Mouse (Mus musculus) layer of hippocampus, adult 9-11 months (tissue): ENCODE measurements around the gene Styk1.

Experiments used
- DNase-seq: peaks from one replicate; pipeline ENCODE4 v3.0.0; 2022

Styk1 gene

GRCm38 (mm10) chr6:131353352-131353919 lies at the start of gene Styk1:
Styk1 (minus strand) TSS chr6:131353597.
- peak; percentile 72 for DNase-seq

GRCm38 (mm10) chr6:131403036-131403435 lies 49.6 kb upstream of the Styk1 start:
- no peak for DNase-seq

GRCm38 (mm10) chr6:131402606-131403005 lies 49.2 kb upstream of the Styk1 start:
- DNase-seq: peak; percentile 14

- no peak for DNase-seq
These were observed 47.9 kb upstream of the Styk1 start for GRCm38 (mm10) chr6:131401259-131401658.

DNA sequence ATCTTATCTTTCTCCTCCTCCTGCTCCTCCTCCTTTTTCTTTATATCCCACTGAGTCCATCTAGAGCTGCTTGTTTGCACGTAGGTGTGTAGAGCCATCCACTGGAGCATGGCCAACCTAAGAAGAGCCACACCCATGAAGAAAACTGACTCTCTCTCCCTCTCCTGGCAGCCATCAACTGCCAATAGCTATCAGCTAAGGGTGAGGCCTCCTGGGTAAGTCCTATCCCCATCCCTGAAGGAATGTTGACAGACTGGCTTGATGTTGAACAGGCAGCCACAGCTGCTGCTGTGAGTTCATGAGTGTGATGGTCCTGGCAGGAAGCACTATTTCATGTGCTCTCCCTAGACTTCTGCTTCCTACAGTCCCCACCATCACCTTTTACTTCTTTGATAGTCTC lies 43.3 kb upstream of the Styk1 start:
- no peak for DNase-seq

GRCm38 (mm10) chr6:131393873-131394660 lies 40.7 kb upstream of the Styk1 start:
- DNase-seq: no peak

- peak; percentile 88 for DNase-seq
These were observed 34.9 kb upstream of the Styk1 start, which contains the start of gene Ybx3 for GRCm38 (mm10) chr6:131388040-131389021. Ybx3 (minus strand) TSS chr6:131388476.

- peak; percentile 81 for DNase-seq
These were observed 34.0 kb upstream of the Styk1 start for GRCm38 (mm10) chr6:131387221-131388039.

DNA sequence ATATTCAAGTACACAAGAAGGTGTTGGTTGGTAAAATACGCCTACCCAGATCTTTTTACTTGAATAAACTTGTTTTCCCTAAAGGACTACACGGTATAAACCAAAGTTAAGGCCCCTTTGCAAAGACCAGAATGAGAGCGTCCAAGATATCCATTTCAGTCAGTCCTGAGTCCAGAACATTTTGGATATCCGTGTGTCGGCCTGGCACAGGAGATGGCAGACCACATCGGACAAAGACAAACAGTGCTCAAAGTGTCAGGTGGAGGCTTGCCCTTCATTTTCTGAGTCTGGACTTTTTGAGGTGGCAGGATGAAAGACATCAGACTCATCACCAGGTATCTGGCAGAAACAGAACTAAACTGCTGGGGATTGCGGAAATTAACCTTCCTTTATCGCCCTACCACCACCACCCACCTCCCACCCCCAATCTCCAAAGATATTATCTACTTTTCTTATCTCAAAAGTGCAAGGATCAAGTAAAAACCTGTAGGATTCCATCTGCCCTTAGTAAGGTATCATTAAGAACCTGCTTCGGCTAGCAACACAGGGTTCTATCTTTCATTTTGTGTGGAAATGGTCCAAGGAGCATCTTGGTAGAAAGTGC lies 33.1 kb upstream of the Styk1 start:
- DNase-seq: no peak

GRCm38 (mm10) chr6:131385469-131385868 lies 32.1 kb upstream of the Styk1 start:
- DNase-seq: no peak

DNA sequence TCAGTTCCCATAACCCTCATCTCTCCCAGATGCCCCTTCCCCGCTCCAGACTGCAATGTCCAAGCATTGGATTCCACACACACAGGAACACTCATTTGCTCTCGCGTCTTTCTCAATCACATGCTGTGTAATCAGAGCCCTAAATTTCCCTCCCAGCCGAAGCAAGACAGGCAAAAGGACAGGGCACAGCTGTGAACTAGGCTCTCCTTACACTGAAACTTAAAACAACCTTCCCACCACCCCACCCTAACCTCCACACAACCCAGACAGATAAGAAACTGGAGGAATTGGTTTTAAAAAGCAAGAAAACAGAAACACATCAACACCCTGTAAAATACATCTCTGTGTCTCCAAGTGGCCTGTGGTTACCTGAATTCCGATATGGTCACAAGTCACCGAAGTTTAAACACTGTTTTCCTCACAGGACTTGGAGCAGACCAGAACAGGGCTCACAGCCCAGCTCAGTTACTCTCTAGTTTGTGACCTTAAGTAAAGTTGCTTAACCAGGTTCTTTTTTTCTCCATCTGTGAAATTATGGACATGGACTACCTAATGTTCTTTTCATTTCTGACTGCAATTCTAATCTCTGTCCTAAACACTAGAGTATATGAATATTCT lies 30.4 kb upstream of the Styk1 start:
- DNase-seq: no peak

DNA sequence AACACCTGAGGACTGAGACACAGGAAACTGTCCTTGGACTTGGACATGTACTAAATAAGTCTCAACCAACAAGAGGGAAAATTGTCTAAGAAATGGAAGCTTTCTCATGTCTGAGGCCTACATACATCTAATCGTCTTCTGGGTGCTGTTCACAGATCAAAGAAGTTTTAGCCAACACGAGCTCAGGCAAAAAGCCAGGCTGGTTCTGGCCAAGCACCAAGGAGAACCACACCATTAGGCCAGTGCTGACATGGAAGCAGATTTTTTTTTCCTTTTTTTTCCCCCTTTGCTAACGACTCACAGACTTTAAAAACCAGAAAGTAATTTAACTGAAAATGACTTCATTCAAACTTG lies 29.6 kb upstream of the Styk1 start:
- DNase-seq: no peak

DNA sequence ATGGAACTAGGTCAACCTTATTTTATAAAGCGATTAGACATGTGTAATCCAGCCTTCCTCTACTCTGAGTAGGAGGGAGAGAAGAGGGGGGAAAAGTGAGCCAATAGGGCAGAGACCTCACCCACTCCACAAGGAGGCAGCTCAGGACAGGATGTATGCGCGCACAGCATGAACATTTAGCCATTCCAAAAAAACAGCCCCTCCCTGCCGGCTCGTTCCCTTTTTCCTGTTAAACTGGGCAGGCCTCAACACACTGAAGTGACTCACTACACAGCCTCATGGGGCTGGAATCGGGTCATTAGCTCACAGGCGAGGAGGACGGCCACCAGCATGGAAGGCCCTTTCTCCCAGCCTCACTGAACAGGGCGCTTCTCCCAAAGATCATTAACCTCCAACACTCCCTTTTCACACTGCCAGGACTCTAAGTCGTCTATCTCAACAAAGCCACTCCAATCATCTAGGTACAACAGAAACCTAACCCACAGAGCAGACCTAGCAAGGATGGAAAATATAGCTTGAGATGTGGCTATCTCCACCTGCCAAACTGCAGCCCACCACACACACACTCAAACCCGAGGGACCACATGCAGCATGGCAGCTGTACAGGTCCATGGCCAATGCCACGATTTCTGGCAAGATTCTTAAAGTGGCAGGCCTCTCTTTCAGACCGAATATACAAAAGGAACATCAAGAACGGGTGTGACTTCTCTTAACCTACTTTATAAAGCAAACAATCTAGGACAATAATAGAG lies 29.0 kb upstream of the Styk1 start:
- no peak for DNase-seq

DNA sequence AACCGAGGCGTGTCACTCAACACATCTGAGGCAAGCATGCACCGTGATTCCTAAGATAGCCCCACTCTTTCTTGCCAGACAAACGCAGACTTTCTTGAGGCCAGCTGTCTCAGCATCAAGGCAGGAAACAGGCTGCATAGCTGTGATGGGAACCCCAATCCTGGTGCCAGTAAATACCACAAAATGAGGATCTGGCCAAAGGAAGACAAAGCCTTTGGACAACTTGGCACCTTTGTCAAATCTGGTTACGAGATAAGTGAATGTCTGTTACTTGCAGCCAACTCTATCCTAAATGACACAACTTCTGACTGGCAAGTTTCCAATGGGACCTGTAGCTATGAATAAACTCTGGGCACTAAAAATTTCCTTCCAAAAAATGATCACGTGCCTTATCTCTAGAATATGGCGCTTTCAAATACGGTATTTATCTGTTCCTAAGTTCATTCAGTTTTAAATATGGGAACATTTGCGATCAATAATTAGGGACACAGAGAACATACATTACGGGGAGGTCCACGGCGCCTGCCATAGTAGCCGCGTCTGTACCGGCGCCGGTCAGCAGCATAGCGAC lies 25.5 kb upstream of the Styk1 start:
- DNase-seq: no peak

- DNase-seq: no peak
These were observed 24.0 kb upstream of the Styk1 start for GRCm38 (mm10) chr6:131377378-131377777.

DNA sequence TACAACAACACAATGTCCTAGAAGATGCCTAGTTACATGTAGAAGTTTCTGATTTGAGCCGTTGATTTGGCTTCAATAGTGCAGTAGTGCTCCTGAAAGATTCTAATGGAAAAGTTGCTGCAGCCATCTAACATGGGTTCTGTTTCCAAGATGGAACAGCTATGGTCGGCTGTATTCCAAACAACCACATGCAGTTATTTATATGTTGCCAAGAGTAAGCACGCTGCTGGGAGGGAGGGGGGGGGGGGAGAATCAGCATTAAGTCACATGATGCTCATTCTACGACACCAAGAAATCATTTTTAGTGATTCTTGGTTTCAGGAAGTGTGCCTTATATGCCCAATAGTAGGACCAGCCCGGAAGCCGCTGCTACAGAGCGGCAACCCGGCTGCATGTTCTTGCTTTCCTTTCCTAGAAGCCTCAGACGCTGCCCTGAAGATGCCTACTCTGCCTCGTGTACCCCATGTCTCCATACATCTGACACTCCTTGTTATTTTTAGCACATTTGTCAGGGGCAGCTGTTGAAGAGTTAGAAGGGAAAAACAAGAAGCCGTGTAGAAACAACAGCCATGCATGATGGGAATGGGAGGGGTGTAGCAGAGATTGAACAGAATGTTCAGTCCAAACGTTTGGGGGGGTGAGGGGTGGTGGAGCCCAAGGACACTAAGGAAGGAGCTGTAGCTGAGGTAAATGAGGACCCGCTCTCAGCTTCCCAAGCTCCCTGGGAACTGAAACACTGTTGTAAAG lies 21.4 kb upstream of the Styk1 start:
- peak; percentile 23 for DNase-seq

DNA sequence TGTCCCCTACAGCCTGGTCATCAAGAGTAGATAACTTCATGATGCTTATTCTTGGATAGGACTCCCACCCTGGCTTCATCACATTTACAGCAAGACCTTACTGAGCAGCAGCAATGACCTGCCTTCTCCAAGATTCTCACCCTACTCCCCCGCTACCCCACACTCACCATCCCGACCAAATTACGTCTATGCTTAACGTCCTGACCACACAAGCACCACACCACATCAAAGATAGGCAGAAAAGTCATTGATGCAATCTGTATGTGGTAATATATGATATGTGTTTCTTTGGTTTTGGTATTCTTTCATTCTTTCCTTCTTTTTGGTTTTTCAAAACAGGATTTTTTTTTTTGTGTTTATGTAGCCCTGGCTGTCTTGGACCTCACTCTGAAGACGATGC lies 19.8 kb upstream of the Styk1 start:
- no peak for DNase-seq

DNA sequence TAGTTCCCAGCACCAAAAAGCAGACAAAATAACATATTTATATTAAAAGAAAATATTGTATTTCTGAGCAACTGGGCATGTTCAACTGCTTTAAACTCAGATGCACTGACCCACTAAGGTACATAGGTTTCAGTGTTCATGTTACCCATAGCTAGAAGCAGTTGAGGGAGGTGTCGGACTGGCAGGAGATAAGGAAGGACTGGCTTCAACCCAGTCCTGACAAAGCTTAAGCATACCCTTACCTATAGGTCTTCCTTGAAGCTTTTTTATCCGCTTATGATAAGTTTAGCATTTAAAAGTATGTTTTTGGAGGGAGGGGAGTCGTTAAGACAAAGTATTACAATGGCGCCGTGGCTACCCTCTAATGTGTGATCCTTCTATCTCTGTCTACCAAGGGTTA lies 17.4 kb upstream of the Styk1 start:
- DNase-seq: no peak

- DNase-seq: no peak
These were observed 16.6 kb upstream of the Styk1 start for GRCm38 (mm10) chr6:131369866-131370616.
